Mouse (Mus musculus): ENCODE measurements around the gene Acbd3.

- TF ChIP-seq CTCF (IDR thresholded peaks at IDR 0.05; ENCODE audit: low read depth) (no peak), EP300 (IDR thresholded peaks at IDR 0.05; ENCODE audit: low read depth) (no peak)
Observed at GRCm38 (mm10) chr1:180783580-180783928, 57.7 kb downstream of the Acbd3 start.
